Mouse (Mus musculus): ENCODE measurements around the gene Tspan14.

Tspan14 gene

GRCm38 (mm10) chr14:40885225-40885624 is 81.4 kb downstream of the Tspan14 start:
- no peak for DNase-seq (ENCODE audit: low spot score in 2 of 2)

GRCm38 (mm10) chr14:40874565-40874964 is 92.0 kb downstream of the Tspan14 start:
- no peak for DNase-seq (ENCODE audit: low spot score in 2 of 2)

GRCm38 (mm10) chr14:40873961-40874360 is 92.6 kb downstream of the Tspan14 start:
- no peak for DNase-seq (ENCODE audit: low spot score in 2 of 2)

GRCm38 (mm10) chr14:40870598-40870997 is 96.0 kb downstream of the Tspan14 start:
- no peak for DNase-seq (ENCODE audit: low spot score in 2 of 2)

GRCm38 (mm10) chr14:40864811-40865514 is 101.6 kb downstream of the Tspan14 start:
- no peak for DNase-seq (ENCODE audit: low spot score in 2 of 2)

- DNase-seq (ENCODE audit: low spot score in 2 of 2): no peak
These were observed 102.9 kb downstream of the Tspan14 start for GRCm38 (mm10) chr14:40863659-40864058.

- no peak for DNase-seq (ENCODE audit: low spot score in 2 of 2)
These were observed 103.6 kb downstream of the Tspan14 start for GRCm38 (mm10) chr14:40863022-40863421.
